Mouse (Mus musculus): ENCODE measurements around the gene Ptges.
A peak's percentile ranks its signal among the peaks of the same experiment; 100 is the strongest.
"Not testable (repeated sequence)": the region's sequence is repeated elsewhere in the genome, so short reads cannot be mapped to it uniquely, and the experiment has no call there.

The Ptges gene

GRCm38 (mm10) chr2:30928893-30929482, 675 bp downstream of the Ptges start:
- peak; percentile 93 for DNase-seq (ENCODE audit: low read depth)

GRCm38 (mm10) chr2:30927844-30928628, 1.6 kb downstream of the Ptges start:
- peak; percentile 92 for DNase-seq (ENCODE audit: low read depth)

- peak; percentile 91 for DNase-seq (ENCODE audit: low read depth)
These were observed 2.4 kb downstream of the Ptges start for GRCm38 (mm10) chr2:30927151-30927781.

- DNase-seq (ENCODE audit: low read depth): no peak
These were observed 3.3 kb downstream of the Ptges start for GRCm38 (mm10) chr2:30926381-30926780.

GRCm38 (mm10) chr2:30925181-30925580, 4.5 kb downstream of the Ptges start:
- DNase-seq (ENCODE audit: low read depth): peak; percentile 72

- DNase-seq (ENCODE audit: low read depth): no peak
These were observed 6.6 kb downstream of the Ptges start for GRCm38 (mm10) chr2:30923099-30923498.

- peak; percentile 96 for DNase-seq (ENCODE audit: low read depth)
These were observed 9.4 kb downstream of the Ptges start for GRCm38 (mm10) chr2:30920216-30920615.

- no peak for DNase-seq (ENCODE audit: low read depth)
These were observed 10.8 kb downstream of the Ptges start for GRCm38 (mm10) chr2:30918780-30919329.

- no peak for DNase-seq (ENCODE audit: low read depth)
These were observed 11.5 kb downstream of the Ptges start for GRCm38 (mm10) chr2:30918126-30918525.

- DNase-seq (ENCODE audit: low read depth): no peak
These were observed 12.0 kb downstream of the Ptges start for GRCm38 (mm10) chr2:30917649-30918048.

GRCm38 (mm10) chr2:30915933-30916332, 13.7 kb downstream of the Ptges start:
- DNase-seq (ENCODE audit: low read depth): not testable (repeated sequence)

GRCm38 (mm10) chr2:30915376-30915775, 14.3 kb downstream of the Ptges start:
- no peak for DNase-seq (ENCODE audit: low read depth)

GRCm38 (mm10) chr2:30914836-30915235, 14.8 kb downstream of the Ptges start:
- no peak for DNase-seq (ENCODE audit: low read depth)

- peak; percentile 71 for DNase-seq (ENCODE audit: low read depth)
These were observed 16.6 kb downstream of the Ptges start for GRCm38 (mm10) chr2:30913022-30913421.

GRCm38 (mm10) chr2:30912291-30912773, 17.3 kb downstream of the Ptges start:
- DNase-seq (ENCODE audit: low read depth): no peak

GRCm38 (mm10) chr2:30906641-30907040, 23.0 kb downstream of the Ptges start:
- DNase-seq (ENCODE audit: low read depth): no peak

- DNase-seq (ENCODE audit: low read depth): no peak
These were observed 23.8 kb downstream of the Ptges start for GRCm38 (mm10) chr2:30905906-30906305.

- DNase-seq (ENCODE audit: low read depth): no peak
These were observed 24.7 kb downstream of the Ptges start for GRCm38 (mm10) chr2:30904991-30905390.

- DNase-seq (ENCODE audit: low read depth): no peak
These were observed 25.4 kb downstream of the Ptges start for GRCm38 (mm10) chr2:30904231-30904630.

- no peak for DNase-seq (ENCODE audit: low read depth)
These were observed 26.6 kb downstream of the Ptges start for GRCm38 (mm10) chr2:30902726-30903722.

- no peak for DNase-seq (ENCODE audit: low read depth)
These were observed 27.4 kb downstream of the Ptges start for GRCm38 (mm10) chr2:30902256-30902655.

All from 416B (cell line).